Mouse (Mus musculus) cerebellum, adult 2 months (tissue): Measurements from ENCODE around the gene Srsf7. TPM values are rescaled to one million over a fixed set of nuclear protein-coding genes. Genes with fewer than 3 reads are reported as not detected.
"Not testable (repeated sequence)": the region's sequence is repeated elsewhere in the genome, so short reads cannot be mapped to it uniquely, and the experiment has no call there.

Experiments used
- DNase-seq, 2 experiments: peaks; one replicate each; pipeline ENCODE4 v3.0.0; 2021
- H3K27ac ChIP-seq: fragments of 200-500 bp; 2 replicates; pipeline ENCODE4 v1.5.1; 2012; ENCODE audit warnings: low read length, control low read depth, inconsistent platforms; ENCODE audit not compliant: insufficient read depth
- H3K27me3 ChIP-seq: fragments of 200-500 bp; 2 replicates; pipeline ENCODE4 v1.6.1; 2012; ENCODE audit warnings: inconsistent platforms, mild to moderate bottlenecking, low read length, moderate library complexity; ENCODE audit not compliant: control insufficient read depth, insufficient read depth
- H3K4me1 ChIP-seq: fragments of 200-500 bp; 2 replicates; pipeline ENCODE4 v1.6.1; 2011; ENCODE audit warnings: low read length; ENCODE audit not compliant: control insufficient read depth, insufficient read depth
- H3K4me3 ChIP-seq: fragments of 200-500 bp; replicated peaks from 2 replicates; pipeline ENCODE3; 2011; ENCODE audit warnings: mild to moderate bottlenecking, low read depth, low read length, control low read depth; ENCODE audit not compliant: insufficient read depth
- CTCF ChIP-seq: fragments of 200-500 bp; IDR thresholded peaks from 2 replicates; pipeline ENCODE4 v1.5.1; 2011; ENCODE audit warnings: low read depth, mild to moderate bottlenecking, control low read depth, low read length, moderate library complexity, borderline replicate concordance; ENCODE audit not compliant: insufficient read depth
- POLR2A ChIP-seq: fragments of 200-500 bp; IDR thresholded peaks from 2 replicates; pipeline ENCODE4 v1.6.1; 2011; ENCODE audit warnings: low read length, control low read depth, borderline replicate concordance; ENCODE audit not compliant: insufficient read depth
- WGBS: fragments of 180-500 bp; shearing (Covaris S2); methylation state at CpG from one replicate; pipeline ENCODE4 v1.1.7; 2018; 5-methylcytosine and 5-hydroxymethylcytosine counted together
- polyA plus RNA-seq: library from polyadenylated mRNA; depleted of rRNA; stranded (reverse); fragments of >200 nt; gene quantifications from 2 replicates; pipeline ENCODE4 v1.2.3, GENCODE M21; 2012

The Srsf7 gene
- polyA plus RNA-seq, 1 experiment = 124 TPM

- TF ChIP-seq CTCF (no peak), POLR2A (no peak)
- DNase-seq = no peak
- H3K27me3 ChIP-seq = no peaks in the 10 kb centered on the region
- 83% methylated on average over 10 of the region's 10 CpGs for WGBS
- H3K4me3 ChIP-seq = no peak overlapping the region
- no peaks in the 10 kb centered on the region for H3K4me1 ChIP-seq
- no peak overlapping the region for H3K27ac ChIP-seq
These were observed 23.5 kb downstream of the Srsf7 start for GRCm38 (mm10) chr17:80183615-80184014.

- Histone ChIP-seq H3K27me3 (no peaks in the 10 kb centered on the region), H3K4me3 (no peak overlapping the region), H3K4me1 (no peaks in the 10 kb centered on the region), H3K27ac (no peak overlapping the region)
- no peak for DNase-seq
- TF ChIP-seq CTCF (no peak), POLR2A (no peak)
These were observed 26.6 kb downstream of the Srsf7 start for GRCm38 (mm10) chr17:80180468-80180867.

DNA sequence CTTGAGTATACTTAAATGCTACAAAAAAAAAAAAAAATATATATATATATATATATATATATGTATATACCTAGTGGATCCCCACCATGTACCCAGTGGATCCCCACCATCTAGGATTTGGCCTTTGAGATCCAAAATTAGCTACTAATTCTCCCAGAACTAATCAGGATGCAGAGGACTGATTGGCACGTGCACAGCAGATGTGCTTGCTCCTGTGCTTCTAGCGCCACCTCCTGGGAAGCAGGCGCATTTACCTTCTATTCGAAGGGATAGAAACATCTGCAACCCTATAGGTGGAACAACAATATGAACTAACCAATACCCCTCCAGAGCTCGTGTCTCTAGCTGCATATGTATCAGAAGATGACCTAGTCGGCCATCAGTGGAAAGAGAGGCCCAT is 27.1 kb downstream of the Srsf7 start:
- TF ChIP-seq POLR2A = no peak
- peak; percentile 97 for TF ChIP-seq CTCF
- Histone ChIP-seq H3K27ac (no peak overlapping the region), H3K4me3 (no peak overlapping the region), H3K4me1 (no peaks in the 10 kb centered on the region), H3K27me3 (no peaks in the 10 kb centered on the region)
- peak; percentile 76 to 78 for DNase-seq
- WGBS = under 1% methylated on average over 6 of the region's 6 CpGs

- not testable (repeated sequence) for H3K4me3 ChIP-seq, H3K27ac ChIP-seq, DNase-seq, H3K27me3 ChIP-seq, H3K4me1 ChIP-seq
- WGBS = 94% methylated on average over 3 of the region's 3 CpGs
These were observed 28.3 kb downstream of the Srsf7 start for GRCm38 (mm10) chr17:80178846-80179245.

DNA sequence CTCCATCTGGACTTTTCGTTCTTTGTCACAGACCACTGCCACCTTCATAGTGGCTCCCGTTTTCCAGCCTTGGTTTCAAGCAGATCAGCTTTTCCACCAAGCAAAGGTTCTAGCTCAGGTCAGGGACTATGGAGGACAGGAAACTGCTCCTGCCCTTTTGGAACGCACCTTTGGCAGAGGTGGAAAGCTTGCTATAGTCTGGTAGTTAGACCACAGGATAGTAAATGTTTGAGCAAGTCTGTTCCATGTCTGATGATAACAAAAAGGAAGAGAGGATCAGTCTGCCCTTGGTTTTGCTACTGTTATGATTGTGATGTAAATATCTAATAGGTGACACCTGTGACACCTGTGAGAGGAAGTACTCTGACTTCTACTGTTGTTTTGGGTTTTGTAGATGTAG is 31.1 kb downstream of the Srsf7 start:
- DNase-seq = no peak
- no peaks in the 10 kb centered on the region for H3K27me3 ChIP-seq
- WGBS = 97% methylated on average over 3 of the region's 3 CpGs
- H3K27ac ChIP-seq = no peak overlapping the region
- TF ChIP-seq POLR2A (no peak), CTCF (no peak)
- peaks cover 3% of the 10 kb centered on the region; the same call in 1 of the 2 replicates for H3K4me1 ChIP-seq
- no peak overlapping the region for H3K4me3 ChIP-seq

GRCm38 (mm10) chr17:80175386-80175739 is 31.7 kb downstream of the Srsf7 start:
- 87% methylated on average over 4 of the region's 4 CpGs for WGBS
- no peaks in the 10 kb centered on the region for H3K27me3 ChIP-seq
- peaks cover 9% of the 10 kb centered on the region for H3K4me1 ChIP-seq
- no peak overlapping the region for H3K4me3 ChIP-seq
- H3K27ac ChIP-seq = no peak overlapping the region
- DNase-seq = no peak
- TF ChIP-seq POLR2A = no peak
- TF ChIP-seq CTCF = no peak

DNA sequence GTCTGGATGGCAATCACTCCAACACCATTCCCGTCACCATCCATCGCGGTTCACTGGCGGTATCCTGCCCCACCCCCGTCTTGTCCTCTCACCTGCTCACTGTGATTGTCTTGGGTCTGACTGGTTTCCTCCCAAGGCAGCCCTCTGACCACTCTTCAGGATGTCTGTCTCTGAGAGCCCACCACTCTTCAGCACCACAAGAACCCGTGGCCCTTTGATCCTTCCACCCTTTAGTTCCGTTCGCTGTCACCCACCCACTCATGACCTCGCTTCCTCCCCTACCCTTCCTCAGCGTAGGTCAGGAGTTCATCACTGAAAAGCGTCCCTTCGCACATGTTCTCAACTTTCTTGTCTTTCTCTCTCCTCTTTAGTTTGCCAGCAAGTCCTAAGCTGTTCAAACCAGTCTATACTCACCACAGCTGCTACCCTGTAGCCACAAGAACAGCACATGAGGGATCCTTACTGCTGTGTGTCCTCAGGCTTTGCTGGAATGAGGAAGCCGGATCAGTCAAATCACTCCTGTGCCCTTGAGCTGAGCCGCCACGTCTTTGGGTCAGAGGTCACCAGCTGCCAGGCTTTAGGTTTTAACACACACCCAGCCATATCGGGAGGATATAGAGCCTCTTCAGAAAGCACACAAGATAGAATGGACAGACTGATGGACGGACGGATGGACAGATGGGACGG is 32.3 kb downstream of the Srsf7 start:
- Histone ChIP-seq H3K4me1 (peaks cover 10% of the 10 kb centered on the region), H3K27me3 (no peaks in the 10 kb centered on the region), H3K27ac (no peak overlapping the region), H3K4me3 (no peak overlapping the region)
- DNase-seq = no peak
- no peak for TF ChIP-seq CTCF
- no peak for TF ChIP-seq POLR2A
- 89% methylated on average over 19 of the region's 19 CpGs for WGBS

- Histone ChIP-seq H3K27me3 (no peaks in the 10 kb centered on the region), H3K4me1 (peaks cover 11% of the 10 kb centered on the region), H3K4me3 (no peak overlapping the region), H3K27ac (no peak overlapping the region)
- 87% methylated on average over 3 of the region's 3 CpGs for WGBS
- DNase-seq = no peak
- TF ChIP-seq POLR2A (no peak), CTCF (no peak)
These were observed 33.0 kb downstream of the Srsf7 start for GRCm38 (mm10) chr17:80174146-80174545.
